Mouse (Mus musculus) CH12.LX (cell line): ENCODE results near the gene Bok. TPM values are rescaled to one million over a fixed set of nuclear protein-coding genes. Genes with fewer than 3 reads are reported as not detected.

Source experiments
- DNase-seq: peaks from one replicate; pipeline ENCODE4 v3.0.0-alpha.2; 2013; ENCODE audit errors: extremely low read depth
- H3K27ac ChIP-seq: 2 replicates; pipeline ENCODE4 v1.5.1; 2012; ENCODE audit warnings: low read depth, mild to moderate bottlenecking, control low read depth, moderate library complexity; ENCODE audit not compliant: insufficient read depth
- H3K27me3 ChIP-seq: replicated peaks from 2 replicates; pipeline ENCODE3; 2012; ENCODE audit warnings: inconsistent platforms
- H3K36me3 ChIP-seq, 2 experiments: replicated peaks in 1 of 2; 2 replicates each; pipeline versions ENCODE3 to v1.6.1; 2012; ENCODE audit warnings: inconsistent platforms in 1 of 2, low read length in 1 of 2, mild to moderate bottlenecking in 1 of 2, mixed read lengths in 1 of 2, moderate library complexity in 1 of 2; ENCODE audit not compliant: control insufficient read depth in 1 of 2, insufficient read depth in 1 of 2
- H3K4me1 ChIP-seq, 2 experiments: 2 replicates each; pipeline ENCODE4 v1.6.1; 2012; ENCODE audit warnings: inconsistent platforms in 1 of 2, moderate library complexity in 1 of 2; ENCODE audit not compliant: insufficient read depth in 2 of 2, control insufficient read depth in 1 of 2
- H3K4me2 ChIP-seq: 2 replicates; pipeline ENCODE4 v1.6.1; 2012; ENCODE audit warnings: low read depth, mild to moderate bottlenecking, control low read depth; ENCODE audit not compliant: poor library complexity, insufficient read depth, severe bottlenecking
- H3K4me3 ChIP-seq, 3 experiments: fragments of 150-350 bp in 1 of 3; sonication (generic) in 1 of 3; replicated peaks in 1 of 3; 2 replicates each; pipeline versions ENCODE3 to v1.5.1; 2011 to 2012; ENCODE audit warnings: low read depth in 2 of 3, low read length in 2 of 3, mild to moderate bottlenecking in 2 of 3, moderate library complexity in 2 of 3, control low read depth in 1 of 3, improper control_type of control experiment in 1 of 3, inconsistent platforms in 1 of 3, mixed read lengths in 1 of 3; ENCODE audit not compliant: poor library complexity in 1 of 3
- H3K79me2 ChIP-seq: replicated peaks from 2 replicates; pipeline ENCODE4 v1.6.1; 2012; ENCODE audit warnings: mild to moderate bottlenecking, moderate library complexity; ENCODE audit not compliant: control insufficient read depth, poor library complexity, insufficient read depth, severe bottlenecking; ENCODE audit errors: extremely low read depth
- H3K9ac ChIP-seq: 2 replicates; pipeline ENCODE4 v1.6.1; 2012; ENCODE audit warnings: low read depth, mild to moderate bottlenecking, control low read depth, moderate library complexity; ENCODE audit not compliant: insufficient read depth
- H3K9me3 ChIP-seq: replicated peaks from 2 replicates; pipeline ENCODE3; 2012; ENCODE audit warnings: low read length, inconsistent platforms, mixed read lengths
- CTCF ChIP-seq, 2 experiments: IDR thresholded peaks in 1 of 2; conservative IDR thresholded peaks in 1 of 2; 2 replicates each; pipeline ENCODE4 v1.5.1; 2011 to 2012; ENCODE audit warnings: low read depth in 2 of 2, low read length in 2 of 2, improper control_type of control experiment in 1 of 2, inconsistent platforms in 1 of 2, mild to moderate bottlenecking in 1 of 2, moderate library complexity in 1 of 2
- JUN ChIP-seq: IDR thresholded peaks from 2 replicates; pipeline ENCODE4 v1.6.1; 2011; ENCODE audit warnings: low read depth, mild to moderate bottlenecking, low read length, improper control_type of control experiment, moderate library complexity; ENCODE audit not compliant: insufficient read depth
- dilution Hi-C: fragments of 300-500 bp; cut with MboI; formaldehyde crosslinking; loops from 2 replicates; pipeline ENCODE4 v1.14.3; 2020; ENCODE audit warnings: low sequenced_read_pairs; ENCODE audit not compliant: extremely low pct_unique_long_range_greater_than_20kb, extremely low pct_ligation_motif_present
- in situ Hi-C: fragments of 300-500 bp; cut with MboI; formaldehyde crosslinking; loops from 3 replicates; pipeline ENCODE4 v1.14.3; 2019; ENCODE audit warnings: low sequenced_read_pairs, low pct_ligation_motif_present, low pct_unique_long_range_greater_than_20kb, mixed read lengths
- polyA plus RNA-seq: library from polyadenylated mRNA; unstranded; fragments of >175 nt; gene quantifications from 2 replicates; pipeline ENCODE4 v1.2.1, GENCODE M21; 2012; ENCODE audit warnings: low read depth; ENCODE audit not compliant: insufficient read length
- total RNA-seq, 2 experiments: library from RNA; depleted of rRNA; stranded (reverse); fragments of 300-350 nt in 1 of 2; fragments of >200 nt in 1 of 2; gene quantifications; 2 replicates each; pipeline ENCODE4 v1.2.3; 2012 to 2014

Gene Bok
- total and polyA plus RNA-seq, 3 experiments: 0.08 TPM; not detected in 2

DNA sequence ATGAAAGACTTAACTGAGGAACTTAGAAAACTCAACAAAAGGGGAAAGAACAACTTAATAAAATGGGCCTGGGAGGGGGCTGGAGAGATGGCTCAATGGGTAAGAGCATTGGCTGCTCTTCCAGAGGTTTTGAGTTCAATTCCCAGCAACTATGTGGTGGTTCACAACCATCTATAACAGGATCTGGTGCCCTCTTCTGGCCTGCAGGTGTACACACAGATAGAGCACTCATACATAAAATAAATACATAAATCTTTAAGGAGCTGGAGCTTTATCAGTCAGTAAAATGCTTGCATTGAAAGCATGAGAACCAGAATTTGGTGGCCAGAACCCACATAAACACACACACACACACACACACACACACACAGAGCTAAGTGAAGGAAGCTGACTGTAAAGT, 57.5 kb downstream of the Bok start:
- in situ Hi-C loops: no loop called here
- no peaks in the 10 kb centered on the region for H3K27me3 ChIP-seq
- H3K4me3 ChIP-seq: no peak overlapping the region
- no peaks in the 10 kb centered on the region for H3K9me3 ChIP-seq
- dilution Hi-C loops: no loop called here
- TF ChIP-seq CTCF (conservative IDR thresholded peaks at IDR 0.05 in 1 of 2, IDR thresholded peaks at IDR 0.05 in 1 of 2; ENCODE audit: low read depth in 2 of 2, low read length in 2 of 2) (peak in 1 of 2 experiments; percentile 36; a peak in 2 of 4 replicates), JUN (no peak)
- TF ChIP-seq, all 38 proteins: peak for 1
- Histone ChIP-seq H3K4me2 (no peak overlapping the region), H3K27ac (no peak overlapping the region), H3K79me2 (peaks cover 10% of the 10 kb centered on the region), H3K36me3 (peaks cover 0 to 63% of the 10 kb centered on the region in 2 experiments), H3K4me1 (peaks cover 4 to 17% of the 10 kb centered on the region in 2 experiments; a peak in 3 of 4 replicates), H3K9ac (no peak overlapping the region)
- DNase-seq: peak; percentile 12

Other genes starting within 250 kb of the Bok start
- gene Hdlbp, start 206.8 kb upstream of the Bok start, total RNA-seq (2012; rRNA removed): 114 and 117 TPM in 2 replicates
- 103 and 106 TPM in 2 replicates for gene Hdlbp, start 206.8 kb upstream of the Bok start, total RNA-seq (2014; rRNA removed)
- 178 and 179 TPM in 2 replicates for gene Hdlbp, start 206.8 kb upstream of the Bok start, polyA plus RNA-seq
- 1.8 and 2.4 TPM in 2 replicates for gene Farp2, start 173.6 kb upstream of the Bok start, total RNA-seq (2012; rRNA removed)
- gene Farp2, start 173.6 kb upstream of the Bok start, total RNA-seq (2014; rRNA removed): 0.58 and 0.89 TPM in 2 replicates
- 1.6 and 2.1 TPM in 2 replicates for gene Farp2, start 173.6 kb upstream of the Bok start, polyA plus RNA-seq
- gene Stk25, start 27.0 kb upstream of the Bok start, total RNA-seq (2012; rRNA removed): 34.9 and 45.1 TPM in 2 replicates
- 32.0 and 35.8 TPM in 2 replicates for gene Stk25, start 27.0 kb upstream of the Bok start, total RNA-seq (2014; rRNA removed)
- 24.9 and 31.1 TPM in 2 replicates for gene Stk25, start 27.0 kb upstream of the Bok start, polyA plus RNA-seq
- gene Atg4b, start 65.8 kb downstream of the Bok start, total RNA-seq (2012; rRNA removed): 20.1 and 24.7 TPM in 2 replicates
- 21.4 and 29.3 TPM in 2 replicates for gene Atg4b, start 65.8 kb downstream of the Bok start, total RNA-seq (2014; rRNA removed)
- gene Atg4b, start 65.8 kb downstream of the Bok start, polyA plus RNA-seq: 55.1 and 57.2 TPM in 2 replicates
- 45.3 and 50.2 TPM in 2 replicates for gene Thap4, start 69.2 kb downstream of the Bok start, total RNA-seq (2012; rRNA removed)
- gene Thap4, start 69.2 kb downstream of the Bok start, total RNA-seq (2014; rRNA removed): 32.4 and 35.8 TPM in 2 replicates
- 52.4 and 53.0 TPM in 2 replicates for gene Thap4, start 69.2 kb downstream of the Bok start, polyA plus RNA-seq
- gene Dtymk, start 116.3 kb downstream of the Bok start, total RNA-seq (2012; rRNA removed): 168 and 204 TPM in 2 replicates
- gene Dtymk, start 116.3 kb downstream of the Bok start, total RNA-seq (2014; rRNA removed): 278 and 286 TPM in 2 replicates
- 196 TPM in 2 replicates for gene Dtymk, start 116.3 kb downstream of the Bok start, polyA plus RNA-seq
- 13.7 and 16.9 TPM in 2 replicates for gene Ing5, start 118.3 kb downstream of the Bok start, total RNA-seq (2012; rRNA removed)
- gene Ing5, start 118.3 kb downstream of the Bok start, total RNA-seq (2014; rRNA removed): 16.2 and 16.3 TPM in 2 replicates
- 18.7 and 24.6 TPM in 2 replicates for gene Ing5, start 118.3 kb downstream of the Bok start, polyA plus RNA-seq
- 12.1 and 14.3 TPM in 2 replicates for gene D2hgdh, start 139.2 kb downstream of the Bok start, total RNA-seq (2012; rRNA removed)
- 10.3 and 13.1 TPM in 2 replicates for gene D2hgdh, start 139.2 kb downstream of the Bok start, total RNA-seq (2014; rRNA removed)
- 10.2 and 11.1 TPM in 2 replicates for gene D2hgdh, start 139.2 kb downstream of the Bok start, polyA plus RNA-seq
- 0.04 TPM in 1 of 2 replicates, not detected in the other for gene Gal3st2, start 175.6 kb downstream of the Bok start, total RNA-seq (2012; rRNA removed)
- not detected in 2 replicates for gene Gal3st2, start 175.6 kb downstream of the Bok start, total RNA-seq (2014; rRNA removed)
- gene Gal3st2, start 175.6 kb downstream of the Bok start, polyA plus RNA-seq: not detected in 2 replicates
- not detected in 2 replicates for gene Gal3st2b, start 232.7 kb downstream of the Bok start, total RNA-seq (2012; rRNA removed)
- not detected in 2 replicates for gene Gal3st2b, start 232.7 kb downstream of the Bok start, total RNA-seq (2014; rRNA removed)
- gene Gal3st2b, start 232.7 kb downstream of the Bok start, polyA plus RNA-seq: not detected in 2 replicates